Mouse (Mus musculus): Measurements from ENCODE around the gene Irf7. TPM values are rescaled to one million over a fixed set of nuclear protein-coding genes. Genes with fewer than 3 reads are reported as not detected.

The Irf7 gene
- polyA plus RNA-seq, 1 experiment: 30.7 TPM

DNA sequence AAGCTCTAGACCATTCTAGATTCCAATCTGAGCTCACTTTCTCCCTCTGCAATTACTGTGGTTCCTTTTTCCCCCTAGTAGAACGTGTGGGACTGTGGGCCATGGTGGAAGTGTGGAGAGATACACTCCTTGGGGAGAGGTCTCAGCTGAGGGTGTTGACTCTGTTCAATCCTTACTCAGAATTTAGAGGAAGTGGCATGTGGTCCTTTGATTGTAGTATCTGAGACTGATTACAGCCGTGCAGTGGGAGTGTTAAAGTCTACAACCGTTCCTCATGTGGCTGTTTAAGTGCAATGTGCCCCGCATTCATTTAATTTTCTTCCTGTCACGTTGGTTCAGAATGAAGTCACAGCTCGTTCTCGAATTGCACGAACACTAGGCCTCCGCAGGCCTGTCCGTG, 10.1 kb downstream of the Irf7 start:
- TF ChIP-seq GATA1 (IDR thresholded peaks at IDR 0.05; ENCODE audit: low read length): no peak

DNA sequence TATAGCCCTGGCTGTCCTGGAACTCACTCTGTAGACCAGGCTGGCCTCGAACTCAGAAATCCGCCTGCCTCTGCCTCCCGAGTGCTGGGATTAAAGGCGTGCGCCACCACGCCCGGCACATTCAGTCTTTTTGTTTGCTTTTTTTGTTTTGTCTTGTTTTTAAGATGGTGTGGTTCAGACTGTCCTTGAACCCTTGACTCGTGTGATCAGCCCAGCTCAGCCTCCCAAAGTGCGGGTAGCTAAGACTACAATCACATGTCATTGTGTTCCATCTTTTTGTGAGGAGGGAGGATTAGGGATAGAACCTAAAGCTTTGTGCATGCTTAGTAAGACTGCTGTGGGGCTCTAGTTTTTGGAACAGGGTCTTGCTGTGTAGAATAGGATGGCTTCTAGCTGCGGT, 34.7 kb downstream of the Irf7 start:
- no peak for TF ChIP-seq GATA1 (IDR thresholded peaks at IDR 0.05; ENCODE audit: low read length)

DNA sequence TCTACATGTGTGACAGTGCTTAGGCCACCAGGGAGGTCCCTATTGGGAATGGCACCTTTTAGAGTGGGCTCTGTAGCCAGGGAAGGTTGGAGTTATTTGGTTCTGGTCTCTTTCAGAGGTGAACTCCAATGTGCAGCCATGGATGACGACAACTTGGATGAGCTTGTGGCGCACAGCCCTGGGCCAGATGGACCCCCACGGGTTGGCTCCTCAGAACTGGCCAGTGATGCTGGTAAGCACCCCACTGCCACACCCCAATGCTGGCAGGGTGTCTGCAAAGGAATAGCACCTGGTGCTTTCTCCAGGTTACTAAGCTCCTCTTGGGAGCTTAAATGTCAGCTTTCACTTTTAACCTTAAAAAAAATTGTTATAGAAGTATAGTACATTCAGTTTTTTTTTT, 35.2 kb downstream of the Irf7 start:
- no peak for TF ChIP-seq GATA1 (IDR thresholded peaks at IDR 0.05; ENCODE audit: low read length)

DNA sequence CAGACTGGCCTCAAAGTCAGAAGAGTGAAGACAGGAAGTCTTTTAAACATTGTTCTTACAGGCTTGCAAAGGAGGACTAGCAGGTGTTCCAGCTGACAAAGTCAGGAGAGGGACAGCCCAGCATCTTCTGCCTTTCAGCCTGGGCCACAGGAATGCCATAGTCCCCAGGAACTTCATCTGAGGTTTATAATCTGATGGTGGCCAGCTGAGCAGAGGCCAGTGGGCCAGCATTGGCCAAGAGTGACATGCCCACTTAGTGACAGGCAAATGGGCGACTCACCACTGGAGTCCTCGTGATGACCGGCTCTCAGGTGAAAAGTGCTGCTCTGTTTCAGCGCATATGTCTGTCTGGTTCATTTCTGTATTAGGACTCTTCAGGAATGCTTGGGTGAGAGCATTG, 35.7 kb downstream of the Irf7 start:
- TF ChIP-seq GATA1 (IDR thresholded peaks at IDR 0.05; ENCODE audit: low read length): no peak

DNA sequence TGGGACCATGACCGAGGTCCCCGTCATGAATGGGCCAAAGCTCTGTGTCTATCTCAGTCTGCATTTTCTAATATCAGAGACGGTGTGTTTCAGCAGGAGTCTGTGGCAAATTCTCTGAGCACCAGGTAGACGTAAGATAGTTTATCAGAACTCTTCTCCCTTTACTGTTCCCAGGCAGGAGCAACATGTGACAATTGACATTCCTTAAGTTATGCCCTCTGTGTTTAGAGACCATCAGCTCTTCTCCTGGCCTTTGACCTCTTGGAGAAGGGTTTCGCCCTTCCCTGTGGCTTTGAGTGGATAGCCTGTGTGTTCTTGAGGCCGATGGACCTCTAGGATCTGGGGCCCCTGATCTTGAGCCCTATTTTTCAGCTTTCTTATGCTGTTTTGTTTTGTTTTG, 36.6 kb downstream of the Irf7 start:
- no peak for TF ChIP-seq GATA1 (IDR thresholded peaks at IDR 0.05; ENCODE audit: low read length)

DNA sequence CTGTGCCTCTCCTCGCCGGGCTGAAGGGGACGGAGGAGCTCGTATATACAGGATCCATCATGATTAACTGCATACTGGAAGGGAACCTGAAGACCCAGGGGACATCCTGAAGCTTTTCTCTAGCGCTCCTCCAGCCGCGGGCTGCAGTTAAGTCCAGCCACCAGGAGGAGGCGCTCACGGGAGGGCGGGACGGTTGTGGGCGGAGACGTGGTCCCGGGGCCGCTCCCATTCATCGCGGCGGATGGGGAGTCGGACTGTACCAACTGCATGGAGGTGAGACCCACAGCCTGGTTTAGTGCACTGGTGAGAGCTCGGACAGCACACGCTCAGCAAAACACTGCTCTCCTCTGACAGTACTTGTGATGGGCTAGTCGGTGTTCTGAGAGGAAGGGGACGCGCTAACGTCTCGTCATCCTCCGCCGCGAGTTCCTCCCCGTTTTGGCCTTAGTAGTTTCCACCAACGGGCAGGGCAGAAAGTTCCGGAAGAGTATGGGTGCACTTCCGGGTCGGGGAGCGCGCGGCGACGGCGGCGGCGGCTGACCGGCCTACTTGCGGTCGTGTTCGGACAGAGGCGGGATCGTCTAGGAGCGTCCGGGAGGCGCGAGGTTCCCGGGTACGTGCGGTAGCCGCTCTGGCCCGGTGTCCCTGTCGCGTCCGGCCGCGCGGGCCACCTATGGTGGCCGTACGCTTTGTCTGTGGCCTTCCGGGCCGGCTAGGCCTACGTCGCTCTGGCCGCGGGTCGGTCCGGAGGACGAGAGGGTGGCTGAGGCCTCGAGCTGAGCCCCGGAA, 37.8 kb downstream of the Irf7 start, which contains the start of gene Phrf1:
Gene Phrf1 (plus strand): TSS at position 506 of the 789 bp plus-strand sequence.
- no peak for TF ChIP-seq GATA1 (IDR thresholded peaks at IDR 0.05; ENCODE audit: low read length)

DNA sequence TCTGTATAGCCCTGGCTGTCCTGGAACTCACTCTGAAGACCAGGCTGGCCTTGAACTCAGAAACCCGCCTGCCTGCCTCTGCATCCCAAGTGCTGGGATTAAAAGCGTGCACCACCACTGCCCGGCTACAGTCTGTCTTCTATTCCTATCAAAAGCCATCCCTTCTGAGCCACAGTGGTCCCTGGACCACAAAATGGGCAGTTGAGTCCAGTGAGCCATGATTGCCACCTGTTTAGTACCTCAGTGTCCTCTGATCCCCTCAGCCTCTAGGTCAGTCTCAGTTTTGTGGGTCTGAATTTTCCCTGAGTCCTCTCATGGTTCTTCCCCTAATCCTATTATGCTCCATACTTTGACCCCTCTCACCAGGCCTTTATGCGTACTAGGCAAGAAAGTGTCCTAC, 38.5 kb downstream of the Irf7 start:
- no peak for TF ChIP-seq GATA1 (IDR thresholded peaks at IDR 0.05; ENCODE audit: low read length)

DNA sequence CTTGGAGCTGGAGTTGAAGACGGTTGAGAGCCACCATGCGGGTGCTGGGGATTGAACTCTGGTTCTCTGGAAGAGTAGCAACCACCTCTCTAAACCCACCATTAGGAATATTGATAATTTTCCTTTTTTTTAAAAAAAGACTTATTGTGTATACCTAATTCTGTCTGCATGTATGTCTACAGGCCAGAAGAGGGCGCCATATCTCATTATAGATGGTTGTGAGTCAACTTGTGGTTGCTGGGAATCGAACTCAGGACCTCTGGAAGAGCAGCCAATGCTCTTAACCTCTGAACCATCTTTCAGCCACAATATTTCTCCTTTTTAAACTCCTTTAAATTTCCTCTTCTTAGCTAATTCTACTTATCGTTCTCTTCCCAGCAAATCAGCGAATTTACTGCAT, 39.7 kb downstream of the Irf7 start:
- TF ChIP-seq GATA1 (IDR thresholded peaks at IDR 0.05; ENCODE audit: low read length): no peak

DNA sequence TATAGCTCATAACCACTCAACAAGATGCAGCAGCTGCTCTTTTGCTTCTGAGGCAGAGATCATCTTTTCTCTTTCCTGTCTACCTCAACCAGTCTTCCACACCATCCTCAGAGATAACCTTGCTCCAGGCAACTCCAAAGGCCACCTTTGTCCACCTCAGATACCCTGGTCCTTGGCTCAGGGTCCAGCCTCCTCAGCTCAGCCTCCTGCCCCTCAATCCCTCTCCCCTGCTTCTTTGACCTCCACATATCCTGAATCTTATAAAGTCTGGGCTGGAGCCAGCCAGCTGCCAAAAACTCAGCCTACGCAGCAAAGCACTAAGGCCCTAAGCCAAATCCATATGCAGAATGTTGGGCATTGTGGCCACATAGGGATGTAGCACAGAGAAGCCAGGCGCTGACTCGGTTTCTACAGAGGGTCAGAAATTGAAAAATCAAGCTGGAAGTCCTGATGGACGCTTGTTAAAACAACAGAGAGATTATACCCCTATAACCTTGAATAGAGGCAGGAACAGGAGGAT, 43.5 kb downstream of the Irf7 start:
- TF ChIP-seq GATA1 (IDR thresholded peaks at IDR 0.05; ENCODE audit: low read length): no peak

DNA sequence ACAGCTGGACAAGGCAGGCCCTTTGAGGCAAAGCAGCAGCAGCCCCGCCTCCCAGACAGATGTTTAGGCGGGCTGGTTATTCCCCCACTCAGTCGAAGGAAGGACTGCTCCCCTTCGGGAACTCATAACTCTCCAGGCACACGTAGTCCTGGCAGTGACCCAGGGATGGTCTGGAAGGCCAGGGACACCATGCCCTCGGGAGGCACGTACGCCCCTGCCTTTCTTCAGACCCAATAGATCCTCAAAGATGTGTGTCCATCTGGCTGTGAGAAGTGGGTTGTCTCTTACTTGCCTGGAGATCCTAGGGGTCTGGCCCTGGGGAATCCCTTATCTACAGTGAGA, 44.2 kb downstream of the Irf7 start:
- no peak for TF ChIP-seq GATA1 (IDR thresholded peaks at IDR 0.05; ENCODE audit: low read length)

DNA sequence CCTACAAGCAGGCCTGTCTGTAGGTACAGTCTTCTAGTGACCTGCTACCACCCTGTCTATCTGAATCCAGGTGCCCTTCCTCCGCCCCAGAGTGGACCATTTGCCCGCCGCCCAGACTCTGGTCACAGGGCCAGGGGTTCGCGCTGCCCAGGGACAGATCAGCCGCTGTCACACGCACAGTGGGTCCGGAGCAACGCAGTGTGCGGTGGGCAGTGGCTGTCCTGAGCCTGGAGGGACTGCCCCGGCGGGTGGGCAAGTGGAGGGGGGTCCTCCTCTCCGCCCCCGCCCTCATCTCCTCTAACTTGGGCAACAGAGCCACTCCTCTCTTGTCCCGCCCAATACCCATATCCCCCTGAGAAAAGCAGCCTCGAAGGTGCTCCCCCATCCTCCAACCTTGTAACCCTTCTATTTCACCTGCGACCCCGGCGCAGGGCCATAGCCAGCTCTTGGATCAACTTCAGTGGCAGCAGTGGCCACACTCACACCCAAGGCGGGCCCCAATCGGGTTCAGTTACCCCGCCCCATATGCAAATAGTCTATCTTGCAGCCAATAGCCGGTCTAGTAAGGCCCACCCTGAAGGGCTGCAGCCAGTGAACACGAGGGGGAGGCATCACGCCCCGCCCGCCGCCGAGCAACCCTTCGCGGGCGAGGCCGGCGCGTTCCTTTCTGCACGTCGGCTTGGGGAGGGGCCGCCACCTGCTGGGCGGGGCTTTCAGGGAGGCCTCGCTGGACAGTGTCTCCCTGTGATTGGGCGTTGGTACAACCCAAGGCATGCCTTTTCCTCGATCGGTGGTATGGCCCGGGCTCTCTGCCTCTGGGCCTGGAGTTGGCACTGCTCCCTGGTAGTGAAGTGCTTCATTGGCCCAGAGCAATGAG, 44.8 kb downstream of the Irf7 start:
- TF ChIP-seq GATA1 (IDR thresholded peaks at IDR 0.05; ENCODE audit: low read length): no peak

DNA sequence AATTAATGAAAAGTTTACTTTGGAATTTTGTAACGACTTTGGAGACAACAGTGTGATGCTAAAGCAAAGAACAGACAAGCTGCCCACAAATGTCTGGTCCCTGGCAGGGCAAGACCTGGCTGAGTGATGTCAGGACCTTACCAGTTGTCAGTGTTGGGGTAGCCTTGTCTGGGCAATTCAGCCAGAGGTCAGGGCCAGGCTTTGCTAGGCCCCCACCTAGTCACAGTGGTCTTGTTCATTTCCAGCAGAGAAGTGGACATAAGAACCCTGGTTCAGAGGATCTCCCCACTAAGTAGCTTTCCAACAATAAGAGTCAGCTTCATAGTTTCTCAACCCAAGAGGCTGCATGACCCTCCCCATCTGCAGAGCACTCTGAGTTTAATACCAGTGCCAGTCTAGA, 45.9 kb downstream of the Irf7 start:
- no peak for TF ChIP-seq GATA1 (IDR thresholded peaks at IDR 0.05; ENCODE audit: low read length)

DNA sequence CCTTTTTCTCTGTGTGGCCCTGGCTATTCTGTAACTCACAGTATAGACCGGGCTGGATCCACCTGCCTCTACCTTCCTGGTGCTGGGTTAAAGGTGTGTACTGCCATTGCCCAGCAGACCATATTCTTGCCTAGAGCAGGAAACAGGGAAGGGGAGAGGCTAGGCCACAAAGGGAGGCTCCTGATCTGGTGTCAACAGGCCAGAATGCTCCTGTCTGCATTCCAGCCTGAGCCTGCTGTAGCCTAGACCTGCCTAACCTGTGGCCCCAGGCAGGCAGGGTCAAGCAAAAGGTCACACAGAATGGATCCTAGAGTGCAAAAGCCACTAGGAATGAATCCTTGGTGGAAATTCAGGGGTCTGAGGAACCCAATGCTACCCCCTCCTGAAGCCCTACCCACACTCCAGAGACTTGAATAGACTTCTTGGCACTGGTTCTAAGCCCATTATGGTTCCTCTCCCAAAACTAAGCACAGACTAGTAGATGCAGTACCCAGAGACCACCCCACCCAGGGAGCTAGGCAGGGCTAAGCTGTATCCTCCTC, 46.7 kb downstream of the Irf7 start:
- TF ChIP-seq GATA1 (IDR thresholded peaks at IDR 0.05; ENCODE audit: low read length): no peak

DNA sequence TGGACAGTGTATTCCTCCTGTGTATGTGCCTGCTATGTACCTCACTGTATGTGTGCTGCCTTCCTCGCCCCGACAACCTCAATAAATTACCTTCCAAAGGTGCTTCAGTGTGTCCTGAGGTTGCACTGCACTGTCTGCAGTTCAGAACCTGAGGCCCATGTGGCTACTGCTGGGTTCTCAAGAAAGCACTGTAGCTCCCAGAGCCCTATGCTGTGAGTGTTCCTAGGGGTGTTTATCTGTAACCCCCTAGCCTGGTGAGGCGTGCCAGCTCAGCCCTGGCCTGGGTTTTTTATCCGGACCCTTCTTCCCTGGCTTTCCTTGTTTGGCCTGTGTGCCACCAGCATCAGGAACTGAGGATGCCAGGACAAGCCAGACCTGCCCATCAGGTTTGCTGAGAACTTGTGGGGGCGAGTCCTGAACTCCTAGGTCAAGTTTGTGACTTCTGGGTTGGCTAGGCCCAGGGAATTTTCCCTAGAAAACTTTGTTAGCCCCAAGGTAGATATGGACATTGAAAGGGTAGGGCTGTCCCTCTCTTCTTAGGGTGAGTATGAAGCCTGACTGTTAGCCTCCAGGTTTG, 47.6 kb downstream of the Irf7 start:
- TF ChIP-seq GATA1 (IDR thresholded peaks at IDR 0.05; ENCODE audit: low read length): no peak

DNA sequence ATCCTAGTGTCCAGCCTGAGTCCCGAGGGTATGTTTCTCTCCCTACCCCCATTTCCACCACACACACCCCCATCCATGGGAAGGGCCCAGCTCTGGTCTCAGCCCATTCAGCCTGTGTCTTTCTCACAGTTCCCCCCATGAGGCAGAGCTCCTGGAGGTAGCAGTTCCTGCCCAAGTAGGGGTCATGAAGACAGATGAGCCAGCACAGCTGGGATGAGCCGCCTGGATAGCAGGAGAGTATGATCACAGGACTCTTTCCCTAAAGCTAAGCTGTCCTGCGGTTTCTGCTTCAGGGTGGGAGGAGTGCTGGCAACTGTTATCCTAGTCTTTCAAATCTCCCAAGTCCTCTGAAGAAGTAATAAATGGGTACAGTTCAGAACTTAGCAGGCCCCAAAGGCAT, 48.1 kb downstream of the Irf7 start:
- no peak for TF ChIP-seq GATA1 (IDR thresholded peaks at IDR 0.05; ENCODE audit: low read length)
